Mouse (Mus musculus) retina, postnatal 1 day (tissue): ENCODE measurements around the gene Hdhd5.

ENCODE experiments used
- DNase-seq: peaks from one replicate; pipeline ENCODE4 v3.0.0-alpha.2; 2012

The Hdhd5 gene

DNA sequence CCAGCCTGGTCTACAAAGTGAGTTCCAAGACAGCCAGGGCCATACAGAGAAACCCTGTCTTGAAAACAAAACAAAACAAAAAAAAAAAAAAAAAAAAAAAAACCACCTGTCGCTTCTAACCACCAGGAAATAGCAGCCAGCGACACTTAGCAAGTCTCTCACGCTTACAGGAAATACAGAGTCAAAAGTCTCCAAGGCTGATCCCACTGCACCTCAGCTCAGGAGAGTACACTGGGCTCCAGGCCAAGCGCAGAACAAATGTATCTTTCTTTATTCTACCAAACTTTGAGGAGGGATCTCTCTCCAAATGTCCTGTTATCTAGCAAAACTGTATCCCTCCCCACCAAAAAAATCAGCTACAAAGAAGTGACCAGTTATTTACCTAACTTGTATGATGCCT lies 2.0 kb downstream of the Hdhd5 start:
- no peak for DNase-seq

DNA sequence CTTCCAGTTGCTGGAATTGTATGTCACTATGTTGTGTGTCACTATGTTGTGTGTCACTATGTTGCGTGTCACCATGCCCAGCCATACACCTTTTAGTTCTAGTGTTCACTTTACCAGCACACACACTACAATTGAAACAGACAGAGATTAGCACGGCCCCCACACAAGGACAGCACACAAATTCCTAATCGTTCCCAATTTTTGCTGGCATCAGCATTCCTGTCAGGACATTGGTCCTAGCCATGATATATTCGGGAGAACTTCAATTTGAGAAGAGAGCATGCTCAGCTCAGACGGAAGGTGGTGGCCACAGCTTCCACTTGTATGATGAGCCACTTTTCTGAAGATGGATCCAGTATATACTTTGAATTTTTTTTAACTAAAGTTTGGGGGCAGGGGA lies 6.3 kb downstream of the Hdhd5 start:
- no peak for DNase-seq

DNA sequence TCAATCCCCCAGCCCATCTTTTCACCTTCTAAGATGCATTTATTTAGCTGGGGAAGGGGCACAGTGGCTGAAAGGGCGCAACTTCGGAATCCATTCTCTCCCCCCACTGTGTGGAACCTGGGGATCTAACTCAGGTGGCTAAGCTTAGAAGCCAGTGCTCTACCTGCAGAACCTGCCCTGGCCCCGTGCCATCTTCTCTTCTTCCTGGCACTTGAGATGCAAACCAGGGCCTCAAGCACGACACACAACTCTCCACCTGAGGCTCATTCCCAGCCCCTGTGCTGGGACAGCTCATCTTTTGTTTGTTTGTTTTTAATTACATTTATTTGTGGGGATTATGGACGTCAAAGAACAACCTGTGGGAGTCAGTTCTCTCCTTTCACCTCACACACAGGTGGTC lies 11.5 kb downstream of the Hdhd5 start:
- no peak for DNase-seq

DNA sequence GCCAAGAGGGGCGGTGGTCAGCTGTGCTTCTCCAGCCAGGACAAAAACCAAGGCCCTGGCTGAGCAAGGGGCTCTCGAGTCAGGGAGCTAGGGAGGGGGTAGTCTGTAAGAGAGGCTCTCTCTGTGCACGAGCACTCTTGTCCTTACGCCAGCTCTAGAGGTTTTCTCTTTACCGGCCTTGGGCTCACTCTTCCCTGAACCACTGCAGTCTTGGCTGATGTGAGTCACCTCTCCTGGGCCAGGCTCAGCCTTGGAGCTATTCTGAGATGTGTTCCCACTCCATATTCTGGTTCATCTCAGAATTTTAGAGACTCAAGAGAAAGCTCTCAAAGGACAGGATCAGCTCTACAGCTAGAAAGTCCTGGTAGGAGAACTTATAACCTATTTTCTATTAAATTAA lies 13.8 kb downstream of the Hdhd5 start:
- no peak for DNase-seq

DNA sequence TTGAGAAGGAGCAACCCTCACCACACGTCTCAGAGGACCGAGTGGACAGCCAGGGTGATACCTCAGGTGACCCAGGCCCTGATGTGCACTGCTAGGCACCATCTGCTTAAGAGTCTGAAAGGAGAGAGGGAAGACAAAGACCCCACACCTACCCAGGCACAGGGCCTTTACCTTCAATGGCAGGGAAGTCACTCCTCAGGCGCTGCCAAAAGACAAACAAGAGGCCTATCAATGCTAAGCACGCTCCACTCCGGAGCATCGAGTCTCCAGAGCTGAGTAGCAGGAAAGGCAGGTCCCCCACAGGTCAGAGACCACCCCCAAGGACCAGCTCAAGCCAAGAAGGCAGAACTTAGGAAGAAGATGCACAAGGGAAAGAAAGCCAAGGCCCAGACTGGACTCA lies 14.2 kb downstream of the Hdhd5 start:
- DNase-seq, result no peak

DNA sequence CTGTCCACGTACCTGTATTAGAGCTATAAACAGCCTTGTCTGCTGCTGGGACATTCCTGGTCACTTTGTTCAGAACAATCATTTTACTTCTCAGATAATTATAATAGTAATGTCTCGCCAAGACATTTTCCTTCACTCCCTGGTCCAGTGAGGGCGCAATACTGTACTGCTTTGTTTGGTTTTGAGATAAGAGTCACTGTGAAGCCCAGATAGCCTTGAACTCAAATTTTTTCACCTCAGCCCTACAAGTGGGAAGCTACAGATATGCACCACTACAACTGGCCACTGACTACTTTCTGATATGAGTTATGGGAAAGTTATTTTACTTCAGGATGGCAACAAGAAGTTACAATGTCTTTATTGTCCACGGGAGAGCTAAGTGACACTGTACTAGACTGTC lies 14.7 kb downstream of the Hdhd5 start:
- DNase-seq, result no peak

DNA sequence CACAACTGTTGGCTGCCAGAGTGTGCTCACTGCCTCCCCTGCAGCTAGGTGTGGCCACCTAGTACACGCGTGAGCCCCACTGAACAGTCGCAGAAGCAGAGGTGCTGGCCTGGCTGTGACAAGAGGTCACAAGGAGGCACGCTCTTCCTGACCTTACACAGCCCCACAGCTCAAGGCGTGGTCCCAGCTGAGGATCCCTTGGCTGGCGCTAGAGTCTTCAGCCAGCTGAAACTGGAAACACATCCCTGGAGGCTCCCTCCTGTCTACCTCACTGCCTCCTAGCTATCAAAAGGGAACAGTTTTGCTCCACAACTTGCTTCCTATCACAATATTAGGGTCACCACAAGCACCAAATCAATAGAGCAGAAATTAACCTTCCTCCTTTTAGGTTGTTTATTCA lies 19.9 kb downstream of the Hdhd5 start:
- DNase-seq, result no peak

DNA sequence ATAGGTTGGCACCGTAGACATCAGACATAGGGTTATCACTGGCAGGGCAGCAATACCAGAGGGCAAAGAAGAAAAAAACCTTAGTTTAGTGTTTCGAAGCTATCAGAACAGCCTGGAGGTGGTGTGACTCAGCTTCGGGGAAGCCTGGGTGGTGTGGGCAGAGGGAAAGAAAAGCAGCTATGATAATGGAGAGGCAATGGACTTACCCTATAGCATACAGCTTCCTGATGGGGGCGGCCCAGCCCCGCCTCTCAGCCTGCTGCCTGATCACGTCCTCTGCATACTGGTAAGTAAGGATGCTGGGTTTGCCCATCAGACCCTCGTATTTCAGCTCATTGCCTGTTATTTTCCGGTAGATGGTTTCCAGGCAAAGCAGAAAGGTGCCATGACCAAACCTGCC lies 20.7 kb downstream of the Hdhd5 start:
- DNase-seq, result no peak

DNA sequence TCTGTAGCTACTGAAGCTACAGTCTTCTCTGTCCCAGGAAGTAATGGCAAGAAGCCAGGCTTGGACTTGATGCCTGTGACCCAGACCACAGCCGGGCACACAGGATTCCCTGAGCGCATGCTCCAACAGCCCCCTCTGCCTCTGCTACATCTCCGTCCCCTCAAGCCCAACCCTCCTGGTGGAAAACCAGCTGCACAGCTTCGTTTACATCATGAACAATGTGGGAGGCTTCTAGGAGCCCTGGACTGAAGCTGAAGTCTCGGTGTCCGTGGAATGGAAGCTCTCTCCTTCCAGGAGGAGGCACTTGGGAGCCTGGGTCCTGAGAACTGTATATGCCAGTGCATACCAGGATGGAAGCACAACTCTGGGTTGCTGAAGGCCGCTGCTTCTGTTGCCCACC lies 21.1 kb downstream of the Hdhd5 start:
- DNase-seq, result no peak

DNA sequence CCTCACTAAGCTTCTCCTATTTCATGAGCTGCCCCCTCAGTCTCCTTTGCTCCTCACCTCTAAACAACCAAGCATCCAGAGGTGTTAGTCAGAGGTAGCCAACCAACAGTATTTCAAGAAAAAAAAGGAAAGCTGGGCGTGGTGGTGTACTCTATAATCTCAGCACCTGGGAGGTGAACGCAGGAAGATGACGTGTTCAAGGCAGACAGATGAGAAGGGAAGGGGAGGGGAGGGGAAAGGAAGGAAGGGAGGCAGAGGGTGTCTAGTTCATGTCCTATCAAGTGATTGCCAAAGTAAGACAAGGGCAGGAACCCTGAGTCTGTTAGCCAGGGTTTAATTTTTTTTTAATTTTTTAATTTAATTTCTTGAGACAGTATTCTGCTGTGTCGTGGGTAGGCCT lies 22.5 kb downstream of the Hdhd5 start:
- no peak for DNase-seq

DNA sequence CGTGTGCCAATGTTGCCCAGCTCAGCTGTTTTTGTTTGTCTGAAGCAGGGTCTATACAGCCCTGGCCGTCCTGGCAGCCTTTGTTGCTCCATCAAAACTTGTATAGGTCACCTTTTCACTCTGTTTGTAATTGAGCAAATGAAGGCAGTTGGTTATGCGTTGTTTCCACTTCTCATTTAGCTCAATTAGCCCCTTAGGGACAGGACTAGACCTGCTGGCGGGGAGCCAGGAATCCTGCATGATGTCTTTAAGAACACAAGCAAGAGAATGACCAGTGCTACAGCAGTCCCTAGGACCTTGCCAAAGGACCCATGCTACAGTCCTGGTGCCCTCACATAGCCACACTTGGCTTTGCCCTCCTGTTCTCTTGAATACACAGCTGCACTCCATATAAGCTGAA lies 25.6 kb downstream of the Hdhd5 start:
- peak; percentile 80 for DNase-seq

DNA sequence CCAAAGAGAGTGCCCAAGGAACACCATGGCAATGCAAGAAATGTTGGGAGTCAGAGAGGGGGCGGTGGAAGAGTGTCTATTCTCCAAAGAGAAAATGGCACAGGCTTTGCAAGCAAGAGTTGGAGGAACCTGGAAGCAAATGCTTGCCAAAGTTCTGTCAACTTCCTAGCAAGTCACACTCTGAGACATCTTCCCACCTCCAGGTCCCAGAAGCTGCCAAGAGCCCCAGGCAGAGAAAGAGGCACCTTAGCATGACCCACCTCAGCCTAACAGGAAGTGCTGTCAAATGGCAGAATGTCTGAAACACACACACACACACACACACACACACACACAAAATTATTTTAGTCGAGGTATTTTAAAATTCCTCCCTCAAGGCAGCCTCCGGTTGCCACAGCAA lies 27.1 kb downstream of the Hdhd5 start:
- no peak for DNase-seq

DNA sequence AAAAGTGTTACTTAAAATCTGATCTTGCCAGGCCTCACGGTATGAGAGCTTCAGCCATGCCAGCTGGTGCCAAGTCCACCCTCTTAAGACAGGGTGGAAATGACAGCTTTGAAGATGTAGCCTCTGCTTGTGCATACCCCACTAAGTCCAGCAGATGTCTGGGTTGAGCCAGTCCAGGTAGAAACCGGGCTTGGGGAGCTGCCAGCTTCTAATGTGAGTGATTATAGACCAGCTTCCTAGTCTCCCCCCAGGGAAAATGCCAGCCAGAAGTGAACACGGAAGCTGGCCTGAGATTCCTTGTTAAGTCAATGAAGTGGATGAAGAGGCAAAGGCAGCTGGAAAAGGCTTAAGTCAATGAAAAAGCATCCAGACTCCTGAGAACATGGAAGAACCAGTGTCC lies 34.6 kb downstream of the Hdhd5 start:
- DNase-seq, result peak; percentile 34

DNA sequence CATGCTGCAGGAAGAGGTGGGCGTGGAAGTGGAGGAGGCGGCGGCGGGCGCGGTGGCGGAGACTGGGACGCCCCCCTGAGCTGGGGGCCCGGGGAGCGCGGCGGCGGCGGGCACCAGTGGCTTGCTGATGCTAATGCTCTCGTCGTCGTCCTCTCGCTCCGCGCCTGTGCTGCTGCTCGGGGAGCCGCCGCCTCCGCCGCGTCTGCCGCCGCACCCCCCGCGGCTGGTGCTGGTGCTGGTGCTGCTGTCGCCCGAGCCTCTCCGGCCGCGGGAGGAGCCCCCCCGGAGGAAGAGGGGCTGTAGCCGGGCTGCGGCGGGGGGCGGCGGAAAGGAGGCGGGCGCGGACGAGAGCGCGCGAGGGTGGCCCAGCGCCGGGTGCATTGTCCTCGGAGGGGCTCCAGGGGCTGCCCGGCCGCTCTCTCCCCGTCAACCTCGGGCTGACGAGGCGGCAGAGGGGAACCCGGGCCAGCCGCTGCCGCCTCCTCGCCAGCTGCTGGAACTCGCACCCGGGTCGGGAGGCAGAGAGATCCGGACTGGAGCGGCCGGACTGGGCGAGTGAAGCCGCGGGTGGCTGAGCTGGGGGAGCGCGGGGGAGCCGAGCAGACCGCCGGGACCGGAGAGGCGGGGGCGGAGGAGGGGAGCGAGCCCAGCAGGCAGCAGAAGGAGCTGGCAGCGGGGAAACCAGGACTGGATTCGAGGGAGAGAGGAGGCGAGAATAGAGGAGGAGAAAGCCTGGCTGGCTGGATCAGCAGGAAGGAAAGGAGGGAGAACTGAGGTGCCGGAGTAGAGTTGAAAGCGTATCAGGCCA lies 37.5 kb downstream of the Hdhd5 start, which contains the start of gene Tmem121b:
Tmem121b (minus strand) TSS at position 434 of the 808 bp plus-strand sequence.
- peak; percentile 93 for DNase-seq

DNA sequence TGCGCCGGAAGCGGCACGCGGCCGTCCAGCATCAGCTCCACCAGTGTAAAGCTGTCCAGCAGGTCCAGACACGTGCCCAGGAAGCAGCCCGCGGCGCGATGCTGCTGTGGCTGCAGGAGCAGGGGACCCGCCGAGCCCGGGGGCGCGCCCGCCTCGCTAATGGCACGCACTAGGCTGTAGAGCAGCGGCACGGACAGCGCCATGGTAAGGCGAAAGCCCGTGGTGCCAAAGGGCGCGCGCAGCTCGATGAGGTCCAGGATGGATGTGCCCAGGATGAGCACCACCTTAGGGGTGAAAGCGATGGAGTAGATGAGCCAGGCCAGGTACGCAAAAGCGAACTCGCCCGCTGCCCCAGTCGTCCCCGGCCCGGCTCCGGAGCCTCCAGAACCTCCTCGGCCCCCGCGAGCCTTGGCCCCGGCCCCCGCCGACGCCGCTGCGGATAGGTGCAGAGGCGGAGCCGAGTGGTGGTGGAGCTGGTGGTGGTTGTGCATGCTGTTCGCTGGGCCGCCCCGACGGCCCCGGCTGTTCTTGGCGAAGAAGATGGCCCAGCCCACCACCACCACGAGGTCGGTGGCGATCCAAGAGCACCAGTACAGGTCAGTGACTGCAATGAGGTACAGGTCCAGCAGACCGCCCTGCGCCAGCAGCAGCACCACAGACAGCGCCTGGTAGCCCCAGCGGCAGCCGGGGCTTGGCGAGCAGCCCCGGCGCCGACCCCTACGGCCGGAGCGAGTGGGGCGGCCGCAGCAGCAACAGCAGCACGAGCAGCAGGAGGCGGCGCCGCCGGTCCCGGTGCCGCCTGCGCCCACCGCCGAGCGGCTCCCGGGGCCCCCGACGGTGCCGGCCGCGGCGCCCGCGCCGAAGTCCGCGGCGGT lies 38.4 kb downstream of the Hdhd5 start:
- peak; percentile 60 for DNase-seq

DNA sequence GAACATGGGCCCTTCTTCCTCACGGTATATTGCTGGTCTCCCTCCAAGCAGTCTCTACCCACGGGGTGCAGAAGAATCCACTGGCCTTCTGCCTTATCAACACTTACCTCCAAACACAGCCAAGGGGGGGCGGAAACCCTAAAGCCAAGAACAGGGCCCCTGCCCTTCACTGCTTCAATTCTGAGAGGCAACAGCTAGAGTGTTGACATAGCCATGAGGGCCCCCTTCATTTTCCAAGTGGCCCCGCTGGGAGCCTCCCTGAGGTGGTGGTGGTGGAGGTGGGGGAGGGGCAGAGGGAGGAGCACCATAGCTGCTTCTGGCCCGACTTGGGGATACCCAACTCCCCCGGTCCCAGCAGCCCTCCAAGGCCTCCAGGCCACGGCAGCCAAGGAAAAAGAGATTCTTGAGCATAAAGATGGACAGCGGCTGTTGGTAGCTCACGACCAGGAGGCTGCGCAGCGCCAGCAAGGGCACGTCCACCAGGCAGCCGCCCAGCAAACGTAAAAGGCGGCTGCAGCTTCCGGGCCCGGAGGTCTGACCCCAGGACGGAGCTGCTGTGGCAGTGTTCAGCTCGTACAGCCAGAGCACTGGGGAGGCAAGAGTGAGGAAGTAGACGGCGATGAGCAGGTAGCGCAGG lies 39.1 kb downstream of the Hdhd5 start:
- no peak for DNase-seq

DNA sequence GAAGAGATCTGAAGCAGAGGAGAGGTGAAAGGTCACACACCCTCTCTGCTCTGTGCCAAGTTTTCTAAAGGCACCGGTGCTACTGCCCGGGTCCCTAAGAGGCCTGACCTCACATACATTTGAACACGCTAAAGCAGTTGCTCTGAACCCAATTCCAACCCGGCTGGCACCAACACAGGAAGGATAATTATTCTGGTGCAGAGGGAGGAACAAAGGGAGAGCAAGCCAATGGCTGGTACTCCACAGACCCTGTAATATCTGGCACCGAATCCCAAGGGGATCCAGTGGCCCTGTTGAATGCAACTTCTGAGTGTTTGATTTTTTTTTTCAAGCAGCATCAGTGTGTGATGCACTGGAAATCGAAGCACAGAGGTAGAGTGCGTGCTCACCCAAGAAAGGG lies 40.1 kb downstream of the Hdhd5 start:
- DNase-seq, result no peak

DNA sequence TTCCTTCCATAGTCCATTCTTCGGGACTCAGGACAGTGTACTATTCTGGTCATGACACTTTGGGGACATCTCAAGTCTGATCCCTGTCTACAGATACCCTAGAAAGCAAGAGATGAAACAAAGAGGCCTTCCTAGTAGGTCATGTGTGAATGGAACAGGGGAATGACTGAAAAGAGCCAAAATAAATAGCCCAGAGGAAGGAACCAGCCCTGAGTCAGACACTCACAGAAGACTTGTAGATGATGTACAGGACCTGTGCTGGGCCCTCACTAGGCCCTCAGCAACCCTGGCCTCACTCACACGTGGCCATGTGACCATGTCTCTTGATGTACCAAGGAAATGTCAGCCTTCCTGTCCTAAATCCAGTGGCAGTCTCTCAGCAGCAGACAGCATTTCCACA lies 41.7 kb downstream of the Hdhd5 start:
- no peak for DNase-seq

DNA sequence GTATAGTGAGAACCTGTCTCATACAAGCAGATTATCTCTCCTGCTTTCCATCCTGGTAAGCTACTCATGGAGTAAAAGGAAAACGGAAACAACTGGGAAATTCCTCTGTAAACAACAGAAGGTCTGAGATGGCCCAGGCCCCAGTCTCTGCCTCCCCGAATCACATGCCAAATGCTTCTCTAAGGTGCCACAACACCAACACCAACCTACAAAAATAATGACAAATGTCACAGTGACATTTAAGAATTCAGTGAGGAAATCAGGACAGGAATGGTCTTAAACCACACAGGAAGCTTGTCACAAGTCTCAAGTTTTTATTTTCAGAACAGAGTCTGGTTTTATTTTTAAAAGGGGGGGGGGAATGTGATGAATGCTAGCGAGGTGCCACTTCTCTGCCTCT lies 42.5 kb downstream of the Hdhd5 start:
- DNase-seq, result no peak

DNA sequence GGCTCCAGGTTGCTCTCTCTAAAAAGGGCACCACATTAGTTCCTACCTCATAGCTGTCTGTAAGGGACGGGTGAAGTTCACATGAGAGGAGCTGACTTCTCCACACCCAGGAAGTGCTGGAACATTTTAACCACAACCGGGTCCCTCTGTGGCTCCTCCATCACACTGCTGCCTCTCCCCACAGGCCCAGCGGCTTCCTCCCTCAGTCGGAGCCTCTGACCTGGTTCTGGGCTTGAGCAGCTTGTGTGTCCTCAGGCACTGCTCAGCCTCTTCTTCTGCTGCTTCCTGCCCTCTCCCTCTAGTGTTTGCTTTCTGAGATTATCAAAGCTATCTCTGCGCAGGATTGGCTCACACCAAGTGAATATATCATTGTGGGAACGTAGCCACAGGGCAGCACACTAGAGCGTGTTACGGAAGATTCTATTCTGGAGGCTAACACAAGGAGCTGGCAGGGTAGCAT lies 45.0 kb downstream of the Hdhd5 start:
- DNase-seq, result peak; percentile 66

DNA sequence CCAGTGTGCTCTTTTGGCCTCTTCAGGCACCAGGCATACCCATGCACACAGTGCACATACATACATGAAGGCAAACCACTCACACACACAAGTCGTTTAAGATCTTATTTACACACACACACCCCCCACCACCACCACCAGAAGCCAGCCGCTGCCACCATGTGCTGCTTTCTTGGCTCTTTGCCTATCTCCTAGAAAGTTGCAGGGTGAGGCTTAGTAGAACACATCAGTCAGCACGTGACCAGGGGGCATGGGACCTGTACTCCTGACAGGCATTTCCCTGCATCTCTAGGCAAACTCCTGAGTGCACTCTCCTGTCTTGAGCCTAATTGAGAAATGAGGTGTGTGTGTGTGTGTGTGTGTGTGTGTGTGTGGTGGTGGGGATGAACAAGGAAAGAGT lies 46.1 kb downstream of the Hdhd5 start:
- no peak for DNase-seq

DNA sequence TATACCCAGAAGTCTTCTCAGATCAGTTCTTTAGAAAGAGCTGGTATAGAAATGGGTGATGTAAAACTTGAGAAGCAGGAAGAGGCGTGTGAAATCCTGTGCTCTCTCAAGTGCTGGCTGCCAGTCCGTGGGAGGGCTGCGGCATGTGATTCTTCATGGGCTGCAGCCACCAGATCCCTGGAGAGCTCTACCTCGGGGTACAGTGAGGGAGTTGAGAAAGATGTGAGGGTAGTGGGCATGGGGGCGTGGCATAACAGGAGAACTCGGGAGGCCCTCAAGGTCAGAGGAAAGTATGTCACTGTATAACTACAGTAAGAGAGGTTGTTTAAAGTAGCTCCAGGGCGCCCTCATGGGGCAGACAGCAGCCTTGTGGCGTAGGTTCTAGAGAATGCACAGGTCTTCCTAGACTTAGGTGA lies 47.9 kb downstream of the Hdhd5 start:
- peak; percentile 69 for DNase-seq

DNA sequence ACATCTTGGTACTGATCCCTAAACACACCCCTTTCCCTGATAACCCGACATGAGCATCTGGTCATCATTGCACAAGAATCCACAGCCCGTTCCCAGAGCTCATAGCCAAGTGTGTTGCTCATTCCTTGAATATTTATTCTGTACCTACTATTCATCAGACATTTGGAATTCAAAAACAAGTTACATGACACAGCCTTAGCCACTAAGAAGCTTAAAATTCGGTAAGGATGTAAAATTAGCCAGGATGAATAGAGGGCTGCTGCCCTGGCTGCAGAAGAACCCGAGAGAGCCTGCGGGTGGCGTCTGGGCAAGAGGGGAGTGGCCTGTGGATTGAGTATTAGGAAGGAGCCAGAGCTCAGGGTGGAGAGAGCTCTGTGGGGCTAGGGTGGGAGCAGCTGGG lies 48.4 kb downstream of the Hdhd5 start:
- no peak for DNase-seq

DNA sequence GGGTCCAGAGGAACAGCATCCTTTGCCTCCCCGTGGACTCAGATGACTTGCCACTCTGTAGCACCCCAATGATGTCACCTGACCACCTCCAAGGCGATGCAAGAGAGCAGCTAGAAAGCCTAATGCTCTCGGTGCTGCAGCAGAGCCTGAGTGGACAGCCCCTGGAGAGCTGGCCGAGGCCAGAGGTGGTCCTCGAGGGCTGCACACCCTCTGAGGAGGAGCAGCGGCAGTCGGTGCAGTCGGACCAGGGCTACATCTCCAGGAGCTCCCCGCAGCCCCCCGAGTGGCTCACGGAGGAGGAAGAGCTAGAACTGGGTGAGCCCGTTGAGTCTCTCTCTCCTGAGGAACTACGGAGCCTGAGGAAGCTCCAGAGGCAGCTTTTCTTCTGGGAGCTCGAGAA lies 49.1 kb downstream of the Hdhd5 start:
- no peak for DNase-seq
